Mouse (Mus musculus): ENCODE results near the gene Olfr984. TPM values are rescaled to one million over a fixed set of nuclear protein-coding genes. Genes with fewer than 3 reads are reported as not detected.

Olfr984 gene
- polyA plus RNA-seq, 1 experiment from 2014 or later: not detected

DNA sequence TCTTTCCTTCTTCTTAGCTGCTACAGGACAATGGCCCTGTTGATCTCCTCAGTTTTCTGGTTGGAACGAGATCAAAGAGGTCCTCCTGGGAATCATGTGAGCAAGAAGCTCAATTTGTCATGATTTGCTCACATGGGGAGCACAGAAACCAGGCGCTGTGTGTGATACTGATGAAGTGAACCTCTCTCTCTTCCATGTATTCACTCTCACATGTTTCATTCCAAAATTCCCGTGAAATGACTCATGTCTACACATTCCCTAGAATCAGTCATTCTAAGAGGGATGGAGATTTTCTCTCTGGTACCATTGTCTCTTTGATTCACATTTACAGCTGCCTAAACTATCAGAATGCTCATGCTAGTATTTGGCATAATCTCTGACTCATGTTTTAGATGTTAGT, 19.2 kb downstream of the Olfr984 start:
- Histone ChIP-seq H3K9me3 (replicated peaks; ENCODE audit: control insufficient read depth, low read length) (no peaks in the 10 kb centered on the region), H3K27ac (ENCODE audit: low read depth, low read length) (no peak overlapping the region), H3K36me3 (ENCODE audit: control insufficient read depth, insufficient read depth, low read length) (no peaks in the 10 kb centered on the region), H3K27me3 (replicated peaks; ENCODE audit: control insufficient read depth, insufficient read depth, low read length) (no peaks in the 10 kb centered on the region), H3K4me2 (ENCODE audit: low read length) (no peak overlapping the region), H3K9ac (ENCODE audit: low read length) (no peak overlapping the region), H3K4me1 (ENCODE audit: control insufficient read depth, insufficient read depth, low read length) (no peaks in the 10 kb centered on the region), H3K4me3 (ENCODE audit: low read depth, low read length) (no peak overlapping the region)
- WGBS: 66% methylated on average over 3 of the region's 3 CpGs
- ATAC-seq (no peak), DNase-seq (ENCODE audit: low spot score) (no peak)

GRCm38 (mm10) chr9:40093495-40093894, 20.5 kb downstream of the Olfr984 start, which contains the start of gene Olfr983:
Gene Olfr983, minus strand, starts transcription at chr9:40093595.
- H3K4me3 ChIP-seq (ENCODE audit: low read depth, low read length): no peak within 1 kb of the TSS
- no peak for DNase-seq (ENCODE audit: low spot score)
- H3K4me1 ChIP-seq (ENCODE audit: control insufficient read depth, insufficient read depth, low read length): no peaks in the 10 kb centered on the region
- WGBS: 81% methylated on average over 2 of the region's 2 CpGs
- no peaks in the 10 kb centered on the region for H3K27me3 ChIP-seq (replicated peaks; ENCODE audit: control insufficient read depth, insufficient read depth, low read length)
- H3K9ac ChIP-seq (ENCODE audit: low read length): no peak within 1 kb of the TSS
- no peaks in the 10 kb centered on the region for H3K9me3 ChIP-seq (replicated peaks; ENCODE audit: control insufficient read depth, low read length)
- no peaks in the 10 kb centered on the region for H3K36me3 ChIP-seq (ENCODE audit: control insufficient read depth, insufficient read depth, low read length)
- H3K4me2 ChIP-seq (ENCODE audit: low read length): no peak within 1 kb of the TSS
- no peak within 1 kb of the TSS for H3K27ac ChIP-seq (ENCODE audit: low read depth, low read length)
- ATAC-seq: no peak

GRCm38 (mm10) chr9:40073529-40073928, 40.5 kb downstream of the Olfr984 start, which contains the start of gene Olfr982:
Gene Olfr982, plus strand, starts transcription at chr9:40073829.
- no peak within 1 kb of the TSS for H3K4me3 ChIP-seq (ENCODE audit: low read depth, low read length)
- H3K27me3 ChIP-seq (replicated peaks; ENCODE audit: control insufficient read depth, insufficient read depth, low read length): no peaks in the 10 kb centered on the region
- no peak within 1 kb of the TSS for H3K27ac ChIP-seq (ENCODE audit: low read depth, low read length)
- H3K4me2 ChIP-seq (ENCODE audit: low read length): no peak within 1 kb of the TSS
- no peaks in the 10 kb centered on the region for H3K4me1 ChIP-seq (ENCODE audit: control insufficient read depth, insufficient read depth, low read length)
- 92% methylated on average over 2 of the region's 2 CpGs for WGBS
- H3K36me3 ChIP-seq (ENCODE audit: control insufficient read depth, insufficient read depth, low read length): no peaks in the 10 kb centered on the region
- DNase-seq (ENCODE audit: low spot score) (no peak), ATAC-seq (no peak)
- H3K9me3 ChIP-seq (replicated peaks; ENCODE audit: control insufficient read depth, low read length): no peaks in the 10 kb centered on the region
- H3K9ac ChIP-seq (ENCODE audit: low read length): no peak within 1 kb of the TSS

GRCm38 (mm10) chr9:40050138-40050537, 63.9 kb downstream of the Olfr984 start:
- Histone ChIP-seq H3K9me3 (replicated peaks; ENCODE audit: control insufficient read depth, low read length) (no peaks in the 10 kb centered on the region), H3K27ac (ENCODE audit: low read depth, low read length) (no peak overlapping the region), H3K4me2 (ENCODE audit: low read length) (no peak overlapping the region), H3K4me1 (ENCODE audit: control insufficient read depth, insufficient read depth, low read length) (no peaks in the 10 kb centered on the region), H3K9ac (ENCODE audit: low read length) (no peak overlapping the region), H3K4me3 (ENCODE audit: low read depth, low read length) (no peak overlapping the region), H3K27me3 (replicated peaks; ENCODE audit: control insufficient read depth, insufficient read depth, low read length) (no peaks in the 10 kb centered on the region), H3K36me3 (ENCODE audit: control insufficient read depth, insufficient read depth, low read length) (no peaks in the 10 kb centered on the region)
- DNase-seq (ENCODE audit: low spot score) (no peak), ATAC-seq (no peak)
- WGBS: 95% methylated on average over 19 of the region's 19 CpGs

Other genes with a start within 250 kb of the Olfr984 start
- not detected in 2 replicates for gene Olfr972, start 247.8 kb downstream of the Olfr984 start, polyA plus RNA-seq (2014; fragmentation: Nextera tagmentation; extraction: Ambion mirVana)
- gene Olfr229, start 206.9 kb downstream of the Olfr984 start, polyA plus RNA-seq (2014; fragmentation: Nextera tagmentation; extraction: Ambion mirVana): not detected in 2 replicates
- gene Olfr974, start 176.7 kb downstream of the Olfr984 start, polyA plus RNA-seq (2014; fragmentation: Nextera tagmentation; extraction: Ambion mirVana): not detected in 2 replicates
- not detected in 2 replicates for gene Olfr975, start 162.2 kb downstream of the Olfr984 start, polyA plus RNA-seq (2014; fragmentation: Nextera tagmentation; extraction: Ambion mirVana)
- gene Olfr976, start 153.1 kb downstream of the Olfr984 start, polyA plus RNA-seq (2014; fragmentation: Nextera tagmentation; extraction: Ambion mirVana): not detected in 2 replicates
- gene Olfr978, start 122.1 kb downstream of the Olfr984 start, polyA plus RNA-seq (2014; fragmentation: Nextera tagmentation; extraction: Ambion mirVana): not detected in 2 replicates
- gene Olfr979, start 110.7 kb downstream of the Olfr984 start, polyA plus RNA-seq (2014; fragmentation: Nextera tagmentation; extraction: Ambion mirVana): not detected in 2 replicates
- not detected in 2 replicates for gene Olfr980, start 104.6 kb downstream of the Olfr984 start, polyA plus RNA-seq (2014; fragmentation: Nextera tagmentation; extraction: Ambion mirVana)
- gene Olfr981, start 92.7 kb downstream of the Olfr984 start, polyA plus RNA-seq (2014; fragmentation: Nextera tagmentation; extraction: Ambion mirVana): not detected in 2 replicates
- not detected in 2 replicates for gene Olfr982, start 40.4 kb downstream of the Olfr984 start, polyA plus RNA-seq (2014; fragmentation: Nextera tagmentation; extraction: Ambion mirVana)
- not detected in 2 replicates for gene Olfr983, start 20.6 kb downstream of the Olfr984 start, polyA plus RNA-seq (2014; fragmentation: Nextera tagmentation; extraction: Ambion mirVana)
- gene Olfr985, start 16.0 kb upstream of the Olfr984 start, polyA plus RNA-seq (2014; fragmentation: Nextera tagmentation; extraction: Ambion mirVana): not detected in 2 replicates
- gene Tmem225, start 33.9 kb upstream of the Olfr984 start, polyA plus RNA-seq (2014; fragmentation: Nextera tagmentation; extraction: Ambion mirVana): not detected in 2 replicates
- gene Olfr986, start 66.7 kb upstream of the Olfr984 start, polyA plus RNA-seq (2014; fragmentation: Nextera tagmentation; extraction: Ambion mirVana): not detected in 2 replicates
- 8.5 and 12.0 TPM in 2 replicates for gene Zfp202, start 78.1 kb upstream of the Olfr984 start, polyA plus RNA-seq (2014; fragmentation: Nextera tagmentation; extraction: Ambion mirVana)
- gene Scn3b, start 155.0 kb upstream of the Olfr984 start, polyA plus RNA-seq (2014; fragmentation: Nextera tagmentation; extraction: Ambion mirVana): 88.6 and 107 TPM in 2 replicates